Mouse (Mus musculus): ENCODE results near the gene Tmem80. TPM values are rescaled to one million over a fixed set of nuclear protein-coding genes. Genes with fewer than 3 reads are reported as not detected.

Tmem80 gene
- polyA plus RNA-seq, 1 experiment: 81.8 TPM

DNA sequence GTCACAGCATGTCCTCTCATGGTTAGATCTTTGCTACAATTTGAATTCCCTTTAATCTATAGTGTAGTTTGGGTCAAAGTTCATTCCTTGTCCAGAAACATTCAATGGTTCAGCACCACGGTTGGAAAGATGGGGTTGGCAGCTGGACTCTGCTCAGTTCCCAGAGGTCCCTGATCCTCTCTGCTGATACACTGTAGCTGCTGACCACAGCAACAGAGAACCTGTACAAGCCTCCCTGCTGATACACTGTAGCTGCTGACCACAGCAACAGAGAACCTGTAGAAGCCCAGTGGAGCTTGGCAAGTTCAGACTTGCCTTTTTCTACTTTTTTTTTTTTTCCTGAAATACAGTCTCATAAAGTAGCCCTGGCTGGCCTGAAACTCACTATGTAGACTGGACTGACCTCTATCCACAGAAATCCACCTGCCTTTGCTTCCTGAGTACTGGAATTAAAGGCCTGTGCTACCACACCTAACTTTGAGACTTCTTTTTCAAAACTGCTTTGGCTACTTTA, 9.9 kb upstream of the Tmem80 start:
- H3K4me3 ChIP-seq (ENCODE audit: control insufficient read depth, insufficient read depth, low read length): no peak overlapping the region
- H3K27ac ChIP-seq (ENCODE audit: control insufficient read depth, insufficient read depth, low read length): no peak overlapping the region
- H3K36me3 ChIP-seq (ENCODE audit: control insufficient read depth, insufficient read depth, low read length): peaks cover 69% of the 10 kb centered on the region
- H3K27me3 ChIP-seq (ENCODE audit: control insufficient read depth, insufficient read depth, low read length): no peaks in the 10 kb centered on the region
- no peak for TF ChIP-seq POLR2A (IDR thresholded peaks at IDR 0.05; ENCODE audit: control insufficient read depth, extremely low read depth, insufficient read depth, low read length, poor library complexity)
- TF ChIP-seq CTCF (IDR thresholded peaks at IDR 0.05; ENCODE audit: borderline replicate concordance, control insufficient read depth, extremely low read depth, insufficient read depth, low read length, poor library complexity): no peak
- no peak for DNase-seq
- no peaks in the 10 kb centered on the region for H3K4me1 ChIP-seq (replicated peaks; ENCODE audit: control insufficient read depth, insufficient read depth, low read length)
- WGBS: 87% methylated on average over 1 of the region's 1 CpGs

DNA sequence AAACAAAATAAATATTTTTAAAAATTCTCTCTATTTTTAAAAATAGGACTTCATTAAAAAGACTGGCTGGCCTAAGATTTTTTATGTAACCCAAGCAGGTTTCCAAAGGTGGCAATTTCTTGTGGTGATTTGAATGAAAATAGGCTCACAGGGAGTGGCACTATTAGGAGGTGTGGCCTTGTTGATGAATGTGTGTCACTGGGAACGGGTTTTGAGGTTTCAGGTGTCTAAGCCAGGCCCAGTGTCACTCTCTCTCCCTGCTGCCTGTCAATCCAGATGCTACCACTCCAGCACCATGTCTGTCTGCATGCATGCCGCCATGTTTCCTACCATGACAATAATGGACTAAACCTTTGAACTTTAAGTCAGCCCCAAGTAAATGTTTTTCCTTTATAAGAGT, 8.1 kb upstream of the Tmem80 start:
- DNase-seq: no peak
- peaks cover 60% of the 10 kb centered on the region for H3K36me3 ChIP-seq (ENCODE audit: control insufficient read depth, insufficient read depth, low read length)
- no peaks in the 10 kb centered on the region for H3K27me3 ChIP-seq (ENCODE audit: control insufficient read depth, insufficient read depth, low read length)
- WGBS: 93% methylated on average over 2 of the region's 2 CpGs
- H3K4me3 ChIP-seq (ENCODE audit: control insufficient read depth, insufficient read depth, low read length): no peak overlapping the region
- H3K4me1 ChIP-seq (replicated peaks; ENCODE audit: control insufficient read depth, insufficient read depth, low read length): no peaks in the 10 kb centered on the region; the same call in 1 of the 2 replicates
- TF ChIP-seq CTCF (IDR thresholded peaks at IDR 0.05; ENCODE audit: borderline replicate concordance, control insufficient read depth, extremely low read depth, insufficient read depth, low read length, poor library complexity) (no peak), POLR2A (IDR thresholded peaks at IDR 0.05; ENCODE audit: control insufficient read depth, extremely low read depth, insufficient read depth, low read length, poor library complexity) (no peak)
- no peak overlapping the region for H3K27ac ChIP-seq (ENCODE audit: control insufficient read depth, insufficient read depth, low read length)

- Histone ChIP-seq H3K36me3 (ENCODE audit: control insufficient read depth, insufficient read depth, low read length) (peaks cover 25% of the 10 kb centered on the region), H3K4me3 (ENCODE audit: control insufficient read depth, insufficient read depth, low read length) (no peak overlapping the region), H3K4me1 (replicated peaks; ENCODE audit: control insufficient read depth, insufficient read depth, low read length) (peaks cover 12% of the 10 kb centered on the region), H3K27ac (ENCODE audit: control insufficient read depth, insufficient read depth, low read length) (no peak overlapping the region), H3K27me3 (ENCODE audit: control insufficient read depth, insufficient read depth, low read length) (no peaks in the 10 kb centered on the region)
- no peak for DNase-seq
- no peak for TF ChIP-seq CTCF (IDR thresholded peaks at IDR 0.05; ENCODE audit: borderline replicate concordance, control insufficient read depth, extremely low read depth, insufficient read depth, low read length, poor library complexity)
- TF ChIP-seq POLR2A (IDR thresholded peaks at IDR 0.05; ENCODE audit: control insufficient read depth, extremely low read depth, insufficient read depth, low read length, poor library complexity): no peak
- WGBS: 88% methylated on average over 1 of the region's 1 CpGs
These were observed 2.9 kb upstream of the Tmem80 start for GRCm38 (mm10) chr7:141324686-141325085.

DNA sequence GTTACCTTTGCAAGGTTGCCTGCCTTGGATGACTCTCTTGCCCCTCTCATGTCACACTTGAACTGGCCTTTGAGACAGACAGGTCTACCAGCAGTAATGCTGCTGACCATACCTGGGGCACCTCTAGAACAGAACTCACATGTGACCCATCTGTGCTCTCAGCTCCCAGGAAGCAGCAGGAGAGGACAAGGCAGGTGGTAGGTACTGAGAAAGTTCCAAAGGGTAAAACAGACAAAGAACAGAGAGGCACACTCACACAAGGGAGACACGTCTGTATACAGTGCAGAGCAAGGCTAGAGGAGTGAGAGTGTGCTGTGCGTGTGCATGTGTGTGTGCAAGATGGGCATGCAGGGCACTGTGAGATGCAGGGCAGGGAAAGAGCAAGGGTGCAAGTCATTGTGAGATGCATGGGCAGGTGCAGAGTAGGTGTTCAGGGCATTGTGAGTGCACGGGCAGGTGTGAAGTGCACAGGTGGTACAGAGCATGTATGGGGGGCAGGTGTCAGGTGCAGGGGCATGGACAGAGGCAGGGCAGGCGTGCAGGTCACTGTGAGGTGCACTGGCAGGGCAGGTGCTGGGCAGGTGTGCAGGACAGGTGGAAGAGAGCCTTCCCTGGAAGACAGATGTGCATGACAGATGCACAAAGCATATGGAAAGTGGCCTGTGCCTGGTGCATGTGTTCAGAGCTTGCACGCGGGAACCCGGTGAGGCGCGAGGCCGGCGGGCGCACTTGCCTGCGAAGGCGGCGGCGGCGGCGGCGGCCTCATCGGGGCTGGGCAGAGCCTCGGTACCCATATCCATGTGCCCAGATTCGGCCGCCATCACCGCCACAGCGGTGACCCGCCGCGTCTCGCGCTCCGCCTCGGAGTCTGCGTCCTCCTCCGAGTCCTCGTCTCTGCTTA, 743 bp upstream of the Tmem80 start:
- TF ChIP-seq CTCF (IDR thresholded peaks at IDR 0.05; ENCODE audit: borderline replicate concordance, control insufficient read depth, extremely low read depth, insufficient read depth, low read length, poor library complexity): no peak
- no peak for TF ChIP-seq POLR2A (IDR thresholded peaks at IDR 0.05; ENCODE audit: control insufficient read depth, extremely low read depth, insufficient read depth, low read length, poor library complexity)
- whole genome bisulfite sequencing: 9% methylated on average over 35 of the region's 35 CpGs

DNA sequence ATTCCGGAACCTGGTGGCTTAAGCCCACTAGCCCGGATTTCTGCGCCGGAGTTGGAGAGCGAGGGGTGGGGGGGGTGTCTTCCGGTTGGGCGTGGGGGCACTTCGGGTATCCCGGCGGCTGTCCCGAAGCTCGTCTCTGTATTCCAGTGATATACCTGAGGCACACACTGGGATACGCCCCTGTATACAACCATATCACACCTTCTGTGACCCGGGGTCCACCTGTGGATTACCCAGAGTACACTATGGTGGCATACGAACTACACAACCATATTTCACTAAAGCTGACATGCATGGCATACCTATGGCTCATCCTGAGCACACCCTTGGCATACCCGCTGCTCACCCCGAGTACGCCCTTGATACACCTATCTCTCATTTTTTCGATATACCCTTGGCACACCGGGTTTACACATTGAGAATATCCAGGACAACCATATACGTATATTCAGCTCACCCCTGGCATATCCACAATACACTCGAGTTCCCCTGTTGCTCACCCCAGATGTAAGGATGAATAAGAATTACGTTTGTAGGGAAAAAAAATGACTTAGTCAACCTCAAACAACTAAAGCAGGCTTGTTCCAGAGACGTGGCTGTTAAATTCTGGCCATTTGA, 943 bp downstream of the Tmem80 start:
- Histone ChIP-seq H3K4me1 (replicated peaks; ENCODE audit: control insufficient read depth, insufficient read depth, low read length) (peaks cover 12% of the 10 kb centered on the region), H3K27me3 (ENCODE audit: control insufficient read depth, insufficient read depth, low read length) (no peaks in the 10 kb centered on the region), H3K4me3 (ENCODE audit: control insufficient read depth, insufficient read depth, low read length) (peak overlapping the region; percentile 62), H3K27ac (ENCODE audit: control insufficient read depth, insufficient read depth, low read length) (peak overlapping the region; percentile 28; the same call in 1 of the 2 replicates), H3K36me3 (ENCODE audit: control insufficient read depth, insufficient read depth, low read length) (peaks cover 7% of the 10 kb centered on the region)
- DNase-seq: no peak
- 17% methylated on average over 24 of the region's 24 CpGs for WGBS
- no peak for TF ChIP-seq CTCF (IDR thresholded peaks at IDR 0.05; ENCODE audit: borderline replicate concordance, control insufficient read depth, extremely low read depth, insufficient read depth, low read length, poor library complexity)
- TF ChIP-seq POLR2A (IDR thresholded peaks at IDR 0.05; ENCODE audit: control insufficient read depth, extremely low read depth, insufficient read depth, low read length, poor library complexity): no peak

More for the DNA sequence above, 743 bp upstream of the Tmem80 start:
- Histone ChIP-seq H3K27ac (ENCODE audit: control insufficient read depth, insufficient read depth, low read length) (no peak overlapping the region), H3K4me3 (ENCODE audit: control insufficient read depth, insufficient read depth, low read length) (peak overlapping the region; percentile 62), H3K27me3 (ENCODE audit: control insufficient read depth, insufficient read depth, low read length) (no peaks in the 10 kb centered on the region), H3K36me3 (ENCODE audit: control insufficient read depth, insufficient read depth, low read length) (peaks cover 8% of the 10 kb centered on the region), H3K4me1 (replicated peaks; ENCODE audit: control insufficient read depth, insufficient read depth, low read length) (peaks cover 12% of the 10 kb centered on the region)
- DNase-seq: peak; percentile 61

DNA sequence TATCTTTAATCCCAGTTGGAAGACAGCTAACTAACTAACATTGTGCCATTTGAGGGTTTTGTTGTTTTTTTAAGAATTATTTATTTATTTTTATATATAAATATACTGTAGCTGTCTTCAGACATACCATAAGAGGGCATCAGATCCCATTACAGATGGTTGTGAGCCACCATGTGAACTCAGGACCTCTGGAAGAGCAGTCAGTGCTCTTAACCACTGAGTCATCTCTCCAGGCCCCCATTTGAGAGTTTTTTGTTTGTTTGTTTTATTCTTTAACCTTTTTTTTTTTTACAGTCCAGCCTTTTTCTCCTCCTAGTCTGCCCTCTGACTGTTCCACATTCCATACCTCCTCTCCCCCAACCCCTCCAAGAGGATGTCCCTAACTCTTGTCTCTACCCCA, 3.2 kb downstream of the Tmem80 start:
- Histone ChIP-seq H3K27ac (ENCODE audit: control insufficient read depth, insufficient read depth, low read length) (no peak overlapping the region), H3K36me3 (ENCODE audit: control insufficient read depth, insufficient read depth, low read length) (peaks cover 7% of the 10 kb centered on the region), H3K4me3 (ENCODE audit: control insufficient read depth, insufficient read depth, low read length) (no peak overlapping the region), H3K27me3 (ENCODE audit: control insufficient read depth, insufficient read depth, low read length) (no peaks in the 10 kb centered on the region), H3K4me1 (replicated peaks; ENCODE audit: control insufficient read depth, insufficient read depth, low read length) (peaks cover 12% of the 10 kb centered on the region)
- DNase-seq: no peak
- TF ChIP-seq POLR2A (IDR thresholded peaks at IDR 0.05; ENCODE audit: control insufficient read depth, extremely low read depth, insufficient read depth, low read length, poor library complexity): no peak
- no peak for TF ChIP-seq CTCF (IDR thresholded peaks at IDR 0.05; ENCODE audit: borderline replicate concordance, control insufficient read depth, extremely low read depth, insufficient read depth, low read length, poor library complexity)
